8 mouse cellular contexts compared by ENCODE assay signal in genomic region chr4:46388556-46388955, GRCm38 (mm10). TPM values are rescaled to one million over a fixed set of nuclear protein-coding genes. Genes with fewer than 3 reads are reported as not detected.
DNase-seq lines count a peak whose midpoint lies in the region; ATAC-seq and TF ChIP-seq lines count a peak whose summit lies in the region.

No protein-coding gene starts in this region.

- no peak for TF ChIP-seq CTCF in lung, embryonic 14.5 days (IDR thresholded peaks at IDR 0.05; ENCODE audit: low read depth)

- 15% methylated on average over 5 of the region's 5 CpGs for WGBS in lung, embryonic 14.5 days
- 39% methylated on average over 5 of the region's 5 CpGs for WGBS in embryonic facial prominence, embryonic 11.5 days
- 22% methylated on average over 5 of the region's 5 CpGs for WGBS in intestine, embryonic 15.5 days
- WGBS in neural tube, embryonic 14.5 days, result 37% methylated on average over 5 of the region's 5 CpGs

- no peaks in the 10 kb centered on the region for H3K27me3 ChIP-seq in lung, embryonic 14.5 days (ENCODE audit: insufficient read depth, low read length)
- no peaks in the 10 kb centered on the region for H3K27me3 ChIP-seq in embryonic facial prominence, embryonic 11.5 days (ENCODE audit: control insufficient read depth, insufficient read depth, low read length)
- H3K27me3 ChIP-seq in intestine, embryonic 15.5 days (replicated peaks), result no peaks in the 10 kb centered on the region
- H3K27me3 ChIP-seq in neural tube, embryonic 14.5 days (ENCODE audit: control insufficient read depth, insufficient read depth, low read length), result no peaks in the 10 kb centered on the region

- no peak for DNase-seq in lung, embryonic 14.5 days
- DNase-seq in lung, postnatal 4 days, result no peak
- no peak for DNase-seq in embryonic facial prominence, embryonic 11.5 days (ENCODE audit: low spot score)
- DNase-seq in gastrocnemius, postnatal 25 days, result no peak
- no peak for DNase-seq in B cell, adult 2 months
- DNase-seq in layer of hippocampus, postnatal 36 days, result no peak

- no peaks in the 10 kb centered on the region for H3K9me3 ChIP-seq in lung, embryonic 14.5 days (ENCODE audit: low read depth, low read length)
- no peaks in the 10 kb centered on the region for H3K9me3 ChIP-seq in embryonic facial prominence, embryonic 11.5 days (replicated peaks; ENCODE audit: control insufficient read depth, low read length)
- no peaks in the 10 kb centered on the region for H3K9me3 ChIP-seq in intestine, embryonic 15.5 days
- no peaks in the 10 kb centered on the region for H3K9me3 ChIP-seq in neural tube, embryonic 14.5 days (ENCODE audit: control insufficient read depth, low read length)

- H3K4me3 ChIP-seq in lung, embryonic 14.5 days (ENCODE audit: low read depth, low read length), result peak overlapping the region; percentile 61
- H3K4me3 ChIP-seq in embryonic facial prominence, embryonic 11.5 days (ENCODE audit: low read depth, low read length), result peak overlapping the region; percentile 60
- peak overlapping the region; percentile 62 for H3K4me3 ChIP-seq in intestine, embryonic 15.5 days (replicated peaks)
- H3K4me3 ChIP-seq in neural tube, embryonic 14.5 days (ENCODE audit: low read depth, low read length), result peak overlapping the region; percentile 49

- peak overlapping the region; percentile 92; the same call in 1 of the 2 replicates for H3K27ac ChIP-seq in lung, embryonic 14.5 days (ENCODE audit: low read depth)
- H3K27ac ChIP-seq in embryonic facial prominence, embryonic 11.5 days (replicated peaks; ENCODE audit: low read depth, low read length), result no peak overlapping the region; the same call in 1 of the 2 replicates
- no peak overlapping the region; the same call in 1 of the 2 replicates for H3K27ac ChIP-seq in intestine, embryonic 15.5 days
- H3K27ac ChIP-seq in neural tube, embryonic 14.5 days (ENCODE audit: low read depth, low read length), result peak overlapping the region; percentile 85; the same call in 1 of the 2 replicates

- H3K9ac ChIP-seq in lung, embryonic 14.5 days, result peak overlapping the region; percentile 81; the same call in 1 of the 2 replicates
- H3K9ac ChIP-seq in embryonic facial prominence, embryonic 11.5 days (replicated peaks; ENCODE audit: low read length), result no peak overlapping the region
- H3K9ac ChIP-seq in intestine, embryonic 15.5 days, result peak overlapping the region; percentile 78
- H3K9ac ChIP-seq in neural tube, embryonic 14.5 days (replicated peaks; ENCODE audit: low read depth, low read length), result no peak overlapping the region

- peak overlapping the region; percentile 68 for H3K4me2 ChIP-seq in lung, embryonic 14.5 days
- peak overlapping the region; percentile 56 for H3K4me2 ChIP-seq in embryonic facial prominence, embryonic 11.5 days (ENCODE audit: low read depth, low read length)
- peak overlapping the region; percentile 69 for H3K4me2 ChIP-seq in intestine, embryonic 15.5 days (replicated peaks)
- H3K4me2 ChIP-seq in neural tube, embryonic 14.5 days (ENCODE audit: low read depth, low read length), result peak overlapping the region; percentile 55

- ATAC-seq in lung, embryonic 14.5 days (ENCODE audit: insufficient read depth), result no peak
- ATAC-seq in embryonic facial prominence, embryonic 11.5 days (replicated peaks; ENCODE audit: insufficient number of reproducible peaks, low FRiP score, low TSS enrichment, low read depth), result no peak
- peak; percentile 6; the same call in 1 of the 2 replicates for ATAC-seq in intestine, embryonic 15.5 days
- ATAC-seq in neural tube, embryonic 14.5 days (ENCODE audit: low read depth), result no peak

- peaks cover 29% of the 10 kb centered on the region for H3K36me3 ChIP-seq in lung, embryonic 14.5 days (ENCODE audit: insufficient read depth)
- H3K36me3 ChIP-seq in embryonic facial prominence, embryonic 11.5 days (replicated peaks; ENCODE audit: control insufficient read depth, insufficient read depth, low read depth, low read length), result no peaks in the 10 kb centered on the region
- peaks cover 2% of the 10 kb centered on the region; the same call in 1 of the 2 replicates for H3K36me3 ChIP-seq in intestine, embryonic 15.5 days
- peaks cover 3% of the 10 kb centered on the region; the same call in 1 of the 2 replicates for H3K36me3 ChIP-seq in neural tube, embryonic 14.5 days (ENCODE audit: control insufficient read depth, insufficient read depth, low read length)

- H3K4me1 ChIP-seq in lung, embryonic 14.5 days (ENCODE audit: insufficient read depth), result no peaks in the 10 kb centered on the region
- no peaks in the 10 kb centered on the region for H3K4me1 ChIP-seq in embryonic facial prominence, embryonic 11.5 days (ENCODE audit: control insufficient read depth, insufficient read depth, low read length)
- H3K4me1 ChIP-seq in intestine, embryonic 15.5 days (replicated peaks), result no peaks in the 10 kb centered on the region
- H3K4me1 ChIP-seq in neural tube, embryonic 14.5 days (ENCODE audit: control insufficient read depth, insufficient read depth, low read length), result no peaks in the 10 kb centered on the region

RNA-seq across cellular contexts. Expression of gene Trmo, which starts 0.7 kb away (rescaled TPM):
- 9.2 and 9.4 TPM in 2 replicates for polyA plus RNA-seq in lung, embryonic 14.5 days (2014; fragmentation: Nextera tagmentation; extraction: Ambion mirVana)
- 11.8 and 12.3 TPM in 2 replicates for polyA plus RNA-seq in embryonic facial prominence, embryonic 11.5 days (2014; fragmentation: Nextera tagmentation; extraction: Ambion mirVana)
- 11.2 and 11.5 TPM in 2 replicates for polyA plus RNA-seq in intestine, embryonic 15.5 days (2015; fragmentation: Nextera tagmentation; extraction: Ambion mirVana)
- 9.7 and 10.0 TPM in 2 replicates for polyA plus RNA-seq in neural tube, embryonic 14.5 days (2014; fragmentation: Nextera tagmentation; extraction: Ambion mirVana)
- 1 to 10 TPM; 2.9 to 3.1 TPM for total RNA-seq in gastrocnemius, postnatal 25 days (2021)
- 1 to 10 TPM; 4.5 to 5.0 TPM for total RNA-seq in layer of hippocampus, postnatal 36 days (2021)

RNA-seq across cellular contexts. Expression of gene Hemgn, which starts 24.8 kb away (rescaled TPM):
- 0.55 and 0.74 TPM in 2 replicates for polyA plus RNA-seq in lung, embryonic 14.5 days (2014; fragmentation: Nextera tagmentation; extraction: Ambion mirVana)
- 13.9 and 16.7 TPM in 2 replicates for polyA plus RNA-seq in embryonic facial prominence, embryonic 11.5 days (2014; fragmentation: Nextera tagmentation; extraction: Ambion mirVana)
- 4.8 and 6.4 TPM in 2 replicates for polyA plus RNA-seq in intestine, embryonic 15.5 days (2015; fragmentation: Nextera tagmentation; extraction: Ambion mirVana)
- 0.28 and 0.81 TPM in 2 replicates for polyA plus RNA-seq in neural tube, embryonic 14.5 days (2014; fragmentation: Nextera tagmentation; extraction: Ambion mirVana)
- not detected for total RNA-seq in gastrocnemius, postnatal 25 days (2021)
- total RNA-seq in layer of hippocampus, postnatal 36 days (2021), result not detected

RNA-seq across cellular contexts. Expression of gene Foxe1, which starts 45.1 kb away (rescaled TPM):
- not detected in 2 replicates for polyA plus RNA-seq in lung, embryonic 14.5 days (2014; fragmentation: Nextera tagmentation; extraction: Ambion mirVana)
- polyA plus RNA-seq in embryonic facial prominence, embryonic 11.5 days (2014; fragmentation: Nextera tagmentation; extraction: Ambion mirVana), result 1.4 and 1.5 TPM in 2 replicates
- not detected in 2 replicates for polyA plus RNA-seq in intestine, embryonic 15.5 days (2015; fragmentation: Nextera tagmentation; extraction: Ambion mirVana)
- polyA plus RNA-seq in neural tube, embryonic 14.5 days (2014; fragmentation: Nextera tagmentation; extraction: Ambion mirVana), result not detected in 2 replicates
- not detected for total RNA-seq in gastrocnemius, postnatal 25 days (2021)
- not detected for total RNA-seq in layer of hippocampus, postnatal 36 days (2021)

Comparison
In these comparisons a context has a peak if more than half of its experiments do, and no peak if none do; other contexts are left out.
1. H3K27ac ChIP-seq: peak in lung, embryonic 14.5 days (single experiment) and neural tube, embryonic 14.5 days (single experiment); none in embryonic facial prominence, embryonic 11.5 days (single experiment) and intestine, embryonic 15.5 days (single experiment).
2. H3K9ac ChIP-seq: peak in lung, embryonic 14.5 days (single experiment) and intestine, embryonic 15.5 days (single experiment); none in embryonic facial prominence, embryonic 11.5 days (single experiment) and neural tube, embryonic 14.5 days (single experiment).
3. Peak in every context shown above with its lines, with median percentiles within 50 percentile points of each other: H3K4me2 ChIP-seq and H3K4me3 ChIP-seq.